Mouse (Mus musculus) heart, postnatal 14 days (tissue): Measurements from ENCODE around the gene Kansl2. TPM values are rescaled to one million over a fixed set of nuclear protein-coding genes. Genes with fewer than 3 reads are reported as not detected.
"Not testable (repeated sequence)": the region's sequence is repeated elsewhere in the genome, so short reads cannot be mapped to it uniquely, and the experiment has no call there.

ENCODE experiments used
- DNase-seq, 2 experiments: peaks; one replicate each; pipeline ENCODE4 v3.0.0; 2021 to 2022
- intact Hi-C: fragments of 180-260 bp; cut with DNase I; formaldehyde crosslinking; loops from one replicate; pipeline ENCODE4 v1.15.1; 2025
- total RNA-seq, 2 experiments: library from RNA; stranded (reverse); gene quantifications; 2 replicates each; pipeline ENCODE4 v1.2.3; 2021

The Kansl2 gene
- total RNA-seq, 2 experiments from 2014 or later: 78.4 to 82.2 TPM

- DNase-seq: no peak
- intact Hi-C loops: no loop called here
Measured at GRCm38 (mm10) chr15:98541064-98541463, 7.0 kb upstream of the Kansl2 start.

- intact Hi-C loops: no loop called here
- DNase-seq: no peak
Measured at GRCm38 (mm10) chr15:98537923-98538322, 3.9 kb upstream of the Kansl2 start.

- intact Hi-C loops: no loop called here
- DNase-seq: no peak
Measured at GRCm38 (mm10) chr15:98536828-98537510, 2.9 kb upstream of the Kansl2 start.

- DNase-seq: no peak
Measured at GRCm38 (mm10) chr15:98535921-98536320, 1.9 kb upstream of the Kansl2 start.

GRCm38 (mm10) chr15:98533035-98533531, 981 bp downstream of the Kansl2 start:
- intact Hi-C loops: no loop called here
- no peak for DNase-seq

More at GRCm38 (mm10) chr15:98535921-98536320, 1.9 kb upstream of the Kansl2 start:
- intact Hi-C loops: no loop called here

- intact Hi-C loops: no loop called here
- DNase-seq: no peak
Measured at GRCm38 (mm10) chr15:98532281-98532680, 1.8 kb downstream of the Kansl2 start.

GRCm38 (mm10) chr15:98528066-98528563, 5.9 kb downstream of the Kansl2 start:
- DNase-seq: no peak
- intact Hi-C loops: no loop called here

- intact Hi-C loops: no loop called here
Measured at GRCm38 (mm10) chr15:98527056-98527771, 6.8 kb downstream of the Kansl2 start.

GRCm38 (mm10) chr15:98526057-98526456, 8.0 kb downstream of the Kansl2 start:
- intact Hi-C loops: no loop called here
- no peak for DNase-seq

More at GRCm38 (mm10) chr15:98527056-98527771, 6.8 kb downstream of the Kansl2 start:
- no peak for DNase-seq

- no peak for DNase-seq
- intact Hi-C loops: no loop called here
Measured at GRCm38 (mm10) chr15:98521245-98521644, 12.8 kb downstream of the Kansl2 start.

GRCm38 (mm10) chr15:98517380-98518355, 16.4 kb downstream of the Kansl2 start:
- intact Hi-C loops: loop anchor here (10.0 kb wide), 1 partner anchor 423 kb away; the partner anchor contains the start of genes Pfkm and Senp1
- DNase-seq: peak; percentile 64 to 79

- DNase-seq: not testable (repeated sequence)
- intact Hi-C loops: loop anchor here (5.0 to 10.0 kb wide), 3 partner anchors 102 to 1942 kb away; partner anchors contain the start of genes Pfkm and Senp1
Measured at GRCm38 (mm10) chr15:98514845-98515244, 19.2 kb downstream of the Kansl2 start.

GRCm38 (mm10) chr15:98514146-98514545, 19.9 kb downstream of the Kansl2 start:
- intact Hi-C loops: loop anchor here (5.0 to 10.0 kb wide), 3 partner anchors 103 to 1943 kb away; partner anchors contain the start of genes Pfkm and Senp1
- DNase-seq: no peak

- intact Hi-C loops: loop anchor here (2.0 to 10.0 kb wide), 4 partner anchors 53 to 1944 kb away; partner anchors contain the start of genes Pfkm and Senp1
- not testable (repeated sequence) for DNase-seq
Measured at GRCm38 (mm10) chr15:98513676-98514075, 20.4 kb downstream of the Kansl2 start.

GRCm38 (mm10) chr15:98512799-98513321, 21.2 kb downstream of the Kansl2 start:
- DNase-seq: peak; percentile 66 to 77
- intact Hi-C loops: loop anchor here (2.0 to 10.0 kb wide), 4 partner anchors 54 to 1944 kb away; partner anchors contain the start of genes Pfkm and Senp1

- DNase-seq: no peak
- intact Hi-C loops: loop anchor here (2.0 to 10.0 kb wide), 4 partner anchors 55 to 1945 kb away; partner anchors contain the start of genes Pfkm and Senp1
Measured at GRCm38 (mm10) chr15:98512232-98512631, 21.8 kb downstream of the Kansl2 start.

GRCm38 (mm10) chr15:98511386-98511928, 22.6 kb downstream of the Kansl2 start:
- peak in 1 of 2 experiments; percentile 32 for DNase-seq
- intact Hi-C loops: loop anchor here (5.0 to 10.0 kb wide), 3 partner anchors 106 to 1946 kb away; partner anchors contain the start of genes Pfkm and Senp1

GRCm38 (mm10) chr15:98510438-98511385, 23.4 kb downstream of the Kansl2 start:
- peak; percentile 82 to 89 for DNase-seq
- intact Hi-C loops: loop anchor here (5.0 to 10.0 kb wide), 3 partner anchors 107 to 1947 kb away; partner anchors contain the start of genes Pfkm and Senp1
